Mouse (Mus musculus) myocyte (in vitro differentiated cells): ENCODE data around the gene Dnah10. TPM values are rescaled to one million over a fixed set of nuclear protein-coding genes. Genes with fewer than 3 reads are reported as not detected.
A peak's percentile ranks its signal among the peaks of the same experiment; 100 is the strongest.

Source experiments
- H3K27me3 ChIP-seq: one replicate; pipeline ENCODE4 v1.6.1; 2011; ENCODE audit not compliant: control insufficient read depth, insufficient read depth, insufficient read length
- H3K36me3 ChIP-seq: one replicate; pipeline ENCODE4 v1.6.1; 2011; ENCODE audit not compliant: control insufficient read depth, insufficient read depth
- H3K4me2 ChIP-seq: one replicate; pipeline ENCODE4 v1.6.1; 2011; ENCODE audit warnings: low read depth, control low read depth
- H3K4me3 ChIP-seq: one replicate; pipeline ENCODE4 v1.5.1; 2011; ENCODE audit warnings: mild to moderate bottlenecking, control low read depth, moderate library complexity
- H3K79me2 ChIP-seq: one replicate; pipeline ENCODE4 v1.6.1; 2011; ENCODE audit not compliant: control insufficient read depth, insufficient read depth
- H3ac ChIP-seq: one replicate; pipeline ENCODE4 v1.6.1; 2011; ENCODE audit not compliant: control insufficient read depth, insufficient read length
- CEBPB ChIP-seq: IDR thresholded peaks from 2 replicates; pipeline ENCODE4 v1.6.1; 2011; ENCODE audit warnings: mild to moderate bottlenecking, moderate library complexity; ENCODE audit not compliant: poor library complexity, insufficient read depth, severe bottlenecking
- E2F4 ChIP-seq: IDR thresholded peaks from one replicate; pipeline ENCODE4 v1.6.1; 2011; ENCODE audit warnings: mild to moderate bottlenecking, control low read depth, moderate library complexity; ENCODE audit not compliant: insufficient read depth
- MAX ChIP-seq: IDR thresholded peaks from one replicate; pipeline ENCODE4 v1.6.1; 2011; ENCODE audit warnings: low read depth, mild to moderate bottlenecking, control low read depth
- MYOD1 ChIP-seq, 3 experiments: IDR thresholded peaks; one replicate each; pipeline ENCODE4 v1.6.1; 2011; ENCODE audit warnings: control low read depth in 2 of 3, low read depth in 2 of 3, mild to moderate bottlenecking in 2 of 3, moderate library complexity in 1 of 3; ENCODE audit not compliant: insufficient read length in 2 of 3, control insufficient read depth in 1 of 3
- MYOG ChIP-seq, 3 experiments: IDR thresholded peaks; one replicate each; pipeline ENCODE4 v1.6.1; 2011; ENCODE audit warnings: control low read depth in 2 of 3, low read depth in 2 of 3, mild to moderate bottlenecking in 2 of 3; ENCODE audit not compliant: insufficient read length in 2 of 3, control insufficient read depth in 1 of 3, insufficient read depth in 1 of 3
- POLR2A ChIP-seq: IDR thresholded peaks from one replicate; pipeline ENCODE4 v1.6.1; 2011; ENCODE audit warnings: low read depth, mild to moderate bottlenecking, control low read depth, moderate library complexity; ENCODE audit not compliant: insufficient read length
- POLR2AphosphoS2 ChIP-seq: IDR thresholded peaks from one replicate; pipeline ENCODE4 v1.6.1; 2011; ENCODE audit warnings: low read depth, control low read depth; ENCODE audit not compliant: insufficient read length
- REST ChIP-seq: IDR thresholded peaks from one replicate; pipeline ENCODE4 v1.6.1; 2011; ENCODE audit warnings: mild to moderate bottlenecking, control low read depth, moderate library complexity; ENCODE audit not compliant: insufficient read depth, insufficient read length
- SRF ChIP-seq: IDR thresholded peaks from one replicate; pipeline ENCODE4 v1.6.1; 2011; ENCODE audit warnings: low read depth; ENCODE audit not compliant: control insufficient read depth, insufficient read length
- TCF12 ChIP-seq: IDR thresholded peaks from one replicate; pipeline ENCODE4 v1.6.1; 2011; ENCODE audit warnings: mild to moderate bottlenecking, control low read depth; ENCODE audit not compliant: poor library complexity, insufficient read depth, severe bottlenecking
- TCF3 ChIP-seq: IDR thresholded peaks from one replicate; pipeline ENCODE4 v1.6.1; 2011; ENCODE audit warnings: low read depth, control low read depth; ENCODE audit not compliant: insufficient read length
- USF1 ChIP-seq: IDR thresholded peaks from one replicate; pipeline ENCODE4 v1.6.1; 2011; ENCODE audit warnings: low read depth, mild to moderate bottlenecking, control low read depth, moderate library complexity
- polyA plus RNA-seq: library from polyadenylated mRNA; unstranded; fragments of >200 nt; fragmentation: generic; extraction: Trizol; gene quantifications from one replicate; pipeline ENCODE4 v1.2.1, GENCODE M21; 2012; ENCODE audit warnings: missing spikeins

Dnah10 gene
- polyA plus RNA-seq = 0.08 TPM

DNA sequence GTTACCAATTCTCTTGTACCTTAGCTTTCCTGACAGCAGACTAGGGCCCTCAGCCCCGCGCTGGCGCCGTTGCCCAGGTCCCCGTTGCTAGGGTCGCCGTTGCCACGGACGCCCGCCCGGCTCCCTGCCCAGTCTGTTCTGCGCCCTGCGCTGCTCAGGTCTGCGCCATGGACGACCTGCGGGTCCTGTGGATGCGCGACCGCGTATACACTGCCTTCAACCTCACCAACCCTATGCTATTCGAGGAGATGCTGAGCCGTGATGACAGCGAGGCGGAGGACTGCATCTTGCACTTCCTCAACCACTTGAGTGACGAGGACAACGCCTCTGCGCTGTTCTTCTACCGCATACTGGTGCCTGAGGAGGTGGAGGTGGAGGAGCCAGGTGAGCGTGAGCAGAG, at the start of gene Dnah10:
Dnah10 (plus strand) TSS at position 89 of the 400 bp plus-strand sequence.
- Histone ChIP-seq H3ac (no peak within 1 kb of the TSS), H3K4me3 (no peak within 1 kb of the TSS), H3K79me2 (no peaks in the 10 kb centered on the region), H3K27me3 (no peaks in the 10 kb centered on the region), H3K36me3 (peaks cover 17% of the 10 kb centered on the region), H3K4me2 (no peak within 1 kb of the TSS)
- no peak for TF ChIP-seq E2F4
- TF ChIP-seq POLR2AphosphoS2 = peak; percentile 72

DNA sequence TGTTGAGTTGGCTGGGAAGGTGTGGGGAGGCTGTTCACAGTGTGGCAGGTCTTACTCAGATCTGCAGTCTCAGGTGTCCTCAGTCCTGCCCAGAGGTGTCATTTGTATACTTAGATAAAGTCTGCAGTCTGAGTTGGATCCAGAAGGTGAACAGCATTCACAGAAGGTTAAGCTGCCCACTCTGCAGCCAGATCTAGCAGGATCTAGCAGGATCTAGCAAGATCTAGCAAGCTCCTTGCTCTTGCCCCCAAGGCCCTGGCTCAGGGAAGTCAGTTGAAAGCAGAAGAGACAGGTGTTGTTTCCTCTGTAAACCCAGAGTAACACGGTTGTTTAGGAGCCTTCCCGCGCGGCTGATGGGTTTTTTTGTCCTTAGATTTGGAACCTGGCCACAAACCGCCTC, 11.1 kb upstream of the Dnah10 start:
- Histone ChIP-seq H3K79me2 (no peaks in the 10 kb centered on the region), H3K36me3 (peaks cover 13% of the 10 kb centered on the region)
- TF ChIP-seq POLR2A (no peak), E2F4 (no peak)

DNA sequence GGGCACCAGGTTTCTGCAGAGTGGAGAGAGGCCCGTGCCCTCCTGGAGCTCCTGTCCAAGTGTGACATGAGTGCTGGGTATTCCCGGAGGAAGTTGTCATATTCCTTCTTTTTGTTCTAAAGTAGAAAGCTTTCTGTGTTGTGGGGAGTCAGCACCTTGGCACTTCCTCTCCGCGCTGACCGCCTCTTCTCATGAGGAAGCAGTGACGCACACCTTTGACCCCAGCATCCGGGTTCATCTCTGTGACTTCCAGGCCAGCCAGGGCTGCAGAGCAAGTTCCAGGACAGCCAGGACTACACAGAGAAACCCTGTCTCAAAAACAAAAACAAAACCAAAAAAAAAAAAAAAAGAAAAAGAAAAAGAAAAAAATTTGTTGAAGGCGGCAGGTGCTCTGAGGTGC, 9.8 kb upstream of the Dnah10 start:
- H3K27me3 ChIP-seq = no peaks in the 10 kb centered on the region
- H3K36me3 ChIP-seq = peaks cover 25% of the 10 kb centered on the region
- TF ChIP-seq MYOD1 (IDR thresholded peaks at IDR 0.05; ENCODE audit: control insufficient read depth in 1 of 3, insufficient read length in 2 of 3, low read depth in 2 of 3) (no peak), MAX (no peak), SRF (no peak), POLR2AphosphoS2 (no peak), E2F4 (no peak), CEBPB (no peak), POLR2A (no peak), TCF12 (no peak), TCF3 (no peak), REST (no peak), USF1 (no peak), MYOG (IDR thresholded peaks at IDR 0.05; ENCODE audit: control insufficient read depth in 1 of 3, insufficient read depth in 1 of 3, insufficient read length in 2 of 3, low read depth in 2 of 3) (no peak)
- no peaks in the 10 kb centered on the region for H3K79me2 ChIP-seq
- H3K4me2 ChIP-seq = no peak overlapping the region
- H3ac ChIP-seq = no peak overlapping the region
- H3K4me3 ChIP-seq = no peak overlapping the region

More for the DNA sequence above, 11.1 kb upstream of the Dnah10 start:
- no peak overlapping the region for H3ac ChIP-seq
- H3K4me3 ChIP-seq = no peak overlapping the region
- H3K4me2 ChIP-seq = no peak overlapping the region
- no peaks in the 10 kb centered on the region for H3K27me3 ChIP-seq

DNA sequence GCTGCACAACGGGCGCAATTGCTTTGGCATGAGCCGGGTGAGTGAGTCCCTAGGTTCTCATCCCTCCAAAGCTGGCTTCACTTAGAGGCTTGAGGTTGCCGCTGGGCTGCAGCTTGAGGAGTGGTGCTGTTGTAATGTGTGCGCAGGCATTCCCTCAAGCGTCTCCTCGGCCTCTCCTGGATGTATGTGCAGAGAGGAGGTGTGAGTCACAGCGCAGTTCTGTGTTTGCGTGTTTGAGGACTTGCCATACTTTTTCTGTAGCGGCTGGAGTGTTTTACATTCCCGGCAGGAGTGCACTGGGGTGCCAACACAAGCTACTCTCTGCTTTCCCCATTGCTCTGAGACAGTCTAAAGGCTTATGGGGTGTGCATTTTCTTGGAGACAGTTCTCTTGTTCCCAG, 6.9 kb upstream of the Dnah10 start:
- Histone ChIP-seq H3K4me2 (no peak overlapping the region), H3K27me3 (no peaks in the 10 kb centered on the region), H3ac (no peak overlapping the region), H3K4me3 (no peak overlapping the region), H3K36me3 (peaks cover 28% of the 10 kb centered on the region), H3K79me2 (no peaks in the 10 kb centered on the region)
- TF ChIP-seq SRF (no peak), TCF3 (no peak), MYOD1 (IDR thresholded peaks at IDR 0.05; ENCODE audit: control insufficient read depth in 1 of 3, insufficient read length in 2 of 3, low read depth in 2 of 3) (no peak), POLR2AphosphoS2 (no peak), POLR2A (no peak), TCF12 (no peak), MAX (no peak), E2F4 (no peak), USF1 (no peak), MYOG (IDR thresholded peaks at IDR 0.05; ENCODE audit: control insufficient read depth in 1 of 3, insufficient read depth in 1 of 3, insufficient read length in 2 of 3, low read depth in 2 of 3) (no peak), CEBPB (no peak), REST (no peak)

DNA sequence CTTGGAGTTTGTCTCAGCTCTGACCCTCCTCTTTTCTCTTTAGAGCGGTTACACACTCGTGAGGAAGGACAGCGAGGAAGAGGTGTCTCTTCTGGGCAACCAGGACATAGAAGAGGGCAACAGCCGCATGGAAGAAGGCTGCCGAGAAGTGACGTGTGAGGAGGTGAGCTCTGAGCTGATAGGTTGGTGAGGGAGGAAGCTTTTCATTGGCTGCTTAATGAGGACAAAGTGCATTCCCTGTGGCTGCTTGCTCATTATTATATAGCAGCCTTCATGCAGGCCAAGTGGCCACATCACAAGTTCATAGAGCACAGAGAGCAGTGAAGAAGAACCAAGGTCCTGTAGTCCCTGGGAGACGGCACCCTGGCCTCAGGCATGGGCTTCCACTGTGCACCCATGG, 6.5 kb upstream of the Dnah10 start:
- Histone ChIP-seq H3ac (no peak overlapping the region), H3K4me2 (no peak overlapping the region), H3K27me3 (no peaks in the 10 kb centered on the region), H3K79me2 (no peaks in the 10 kb centered on the region), H3K36me3 (peaks cover 30% of the 10 kb centered on the region), H3K4me3 (no peak overlapping the region)
- TF ChIP-seq TCF12 = no peak
- TF ChIP-seq CEBPB = no peak
- TF ChIP-seq POLR2A = no peak
- TF ChIP-seq SRF = no peak
- no peak for TF ChIP-seq POLR2AphosphoS2
- TF ChIP-seq TCF3 = no peak
- no peak for TF ChIP-seq REST
- TF ChIP-seq E2F4 = no peak
- no peak for TF ChIP-seq MYOG (IDR thresholded peaks at IDR 0.05; ENCODE audit: control insufficient read depth in 1 of 3, insufficient read depth in 1 of 3, insufficient read length in 2 of 3, low read depth in 2 of 3)
